Mouse (Mus musculus) embryonic stem cell, embryonic (primary cell): Measurements from ENCODE around the gene Cenpb.

Source experiments
- CTCF ChIA-PET, 4 experiments: fragments of 300-600 bp in 2 of 4; fragments of 350-600 bp in 2 of 4; sonication (Branson Sonifier 250); formaldehyde crosslinking; loops; one replicate each; lab custom pipeline; 2022; ENCODE audit warnings: inconsistent platforms in 2 of 4; lab: Charles Lee
- POLR2A ChIA-PET, 4 experiments: fragments of 300-600 bp in 2 of 4; fragments of 350-600 bp in 2 of 4; sonication (Branson Sonifier 250); formaldehyde crosslinking; loops; one replicate each; lab custom pipeline; 2022; ENCODE audit warnings: antibody characterized with exemption in 4 of 4, inconsistent platforms in 1 of 4; lab: Charles Lee

Gene Cenpb

DNA sequence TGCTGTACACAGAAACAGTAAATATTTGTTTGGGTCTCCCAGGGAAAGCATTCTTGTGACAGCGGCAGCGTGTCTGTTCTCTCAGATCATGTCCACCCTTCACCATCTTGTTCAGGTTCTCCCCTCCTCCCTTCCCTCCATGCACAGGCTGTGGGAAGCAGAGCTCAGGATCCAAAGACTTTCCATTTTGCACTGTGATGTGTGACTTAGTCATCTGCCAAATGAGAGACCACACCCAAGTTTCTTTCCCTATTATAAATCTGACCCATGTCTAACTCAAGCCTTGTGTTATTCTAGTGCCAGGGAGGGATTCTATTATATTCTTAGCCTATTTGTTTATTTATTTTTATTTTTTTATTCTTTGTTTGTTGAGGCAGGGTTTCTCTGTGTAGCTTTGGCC lies 28.5 kb upstream of the Cenpb start:
- POLR2A ChIA-PET, result interaction anchor here in 2 of 4 experiments (0.7 to 3.4 kb wide), 9 partner anchors 18 to 1770 kb away, joined by 3 to 28 read pairs (median 5); partner anchors contain the start of genes Cdc25b (in 2 of the 2), Spef1 (in 2 of the 2), 1700037H04Rik (in 1 of the 2) and Cenpb (in 1 of the 2)
- CTCF ChIA-PET, result interaction anchor here in 3 of 4 experiments (0.6 to 0.7 kb wide), 4 partner anchors 9 to 1482 kb away, joined by 3 to 6 read pairs (median 3); partner anchors contain the start of gene Hspa12b (in 1 of the 3)

GRCm38 (mm10) chr2:131206778-131207177 lies 26.9 kb upstream of the Cenpb start, which contains the start of gene Ap5s1:
Ap5s1 (plus strand) TSS chr2:131207078.
- POLR2A ChIA-PET, result interaction anchor here in 2 of 4 experiments (0.8 to 2.1 kb wide), 6 partner anchors 26 to 53 kb away, joined by 3 to 7 read pairs (median 3); partner anchors contain the start of genes 1700037H04Rik (in 1 of the 2) and Mavs (in 1 of the 2)

GRCm38 (mm10) chr2:131205521-131206182 lies 25.8 kb upstream of the Cenpb start:
- CTCF ChIA-PET, result interaction anchor here in 2 of 4 experiments (0.6 to 1.3 kb wide), 2 partner anchors 17 to 18 kb away, joined by 3 to 7 read pairs; partner anchors contain the start of genes Cdc25b (in 1 of the 2) and Spef1 (in 1 of the 2)
- POLR2A ChIA-PET, result interaction anchor here in 2 of 4 experiments (0.6 to 4.3 kb wide), 15 partner anchors 9 to 147 kb away, joined by 3 to 32 read pairs (median 4); partner anchors contain the start of genes Cdc25b (in 2 of the 2), Spef1 (in 2 of the 2) and Rnf24 (in 1 of the 2)

More at GRCm38 (mm10) chr2:131206778-131207177, 26.9 kb upstream of the Cenpb start, which contains the start of gene Ap5s1:
- CTCF ChIA-PET, result interaction anchor here in 1 of 4 experiments (0.8 kb wide), 1 partner anchor 47 kb away, joined by 3 read pairs; the partner anchor contains the start of gene 1700037H04Rik

DNA sequence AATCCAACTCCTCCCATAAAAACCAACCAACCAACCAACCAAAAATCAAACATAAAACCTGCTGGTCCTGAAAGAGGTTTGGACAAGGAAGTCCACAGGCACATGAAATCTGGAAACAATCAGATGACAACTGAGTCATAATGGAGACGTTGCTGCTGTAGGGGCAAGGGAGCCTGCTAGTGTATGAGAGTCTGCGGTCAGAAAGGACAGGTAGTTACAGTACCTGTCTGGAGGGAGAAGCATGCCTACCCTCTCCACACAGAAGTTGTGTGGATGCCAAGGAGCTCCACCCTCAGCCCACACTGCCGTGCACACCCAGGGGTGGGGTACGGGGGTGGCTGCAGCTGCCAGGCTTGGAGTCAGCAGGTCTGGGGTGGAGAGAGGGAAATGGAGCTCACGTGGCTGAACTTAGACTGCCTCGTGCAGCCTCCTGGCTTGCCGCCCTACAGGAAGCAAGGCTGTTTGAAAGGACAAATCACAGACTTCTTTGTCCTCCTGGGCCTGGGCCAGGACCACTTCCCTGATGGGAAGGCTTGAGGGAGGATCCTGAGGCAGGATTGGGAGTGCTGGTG lies 24.6 kb upstream of the Cenpb start:
- CTCF ChIA-PET, result interaction anchor here in 1 of 4 experiments (1.3 kb wide), 1 partner anchor 17 kb away, joined by 7 read pairs; the partner anchor contains the start of genes Cdc25b and Spef1
- POLR2A ChIA-PET, result interaction anchor here in 3 of 4 experiments (0.6 to 4.3 kb wide), 28 partner anchors 8 to 1412 kb away, joined by 3 to 32 read pairs (median 4); partner anchors contain the start of genes Cdc25b (in 2 of the 3), Spef1 (in 2 of the 3), Mavs (in 1 of the 3) and Pank2 (in 1 of the 3)

DNA sequence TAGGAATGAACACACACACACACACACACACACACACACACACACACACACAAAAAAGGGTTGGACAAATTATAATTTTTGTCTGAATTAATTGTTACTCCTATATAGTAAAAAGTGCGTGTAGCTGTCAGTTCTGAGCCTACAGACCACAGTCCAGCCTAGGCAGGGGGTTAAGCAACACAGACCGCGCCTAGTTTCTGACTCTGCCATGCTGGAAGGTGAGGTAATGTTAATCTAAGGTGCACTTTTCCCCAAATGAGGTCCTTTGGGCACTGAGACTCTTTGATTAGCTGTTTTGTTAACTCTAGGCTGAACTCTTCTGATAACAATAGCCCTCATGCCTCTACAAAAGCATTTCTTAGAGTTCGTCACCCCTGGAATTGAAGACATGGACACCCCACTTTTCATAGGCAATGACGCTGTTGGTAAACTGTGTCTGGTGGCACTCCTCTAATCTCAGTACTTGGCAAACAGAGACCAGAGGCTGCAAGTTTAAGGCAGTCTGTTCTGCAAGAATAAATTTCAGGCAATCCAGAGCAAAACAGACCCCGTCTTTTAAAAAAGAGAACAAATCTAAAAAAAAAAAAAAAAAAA lies 24.0 kb upstream of the Cenpb start:
- CTCF ChIA-PET, result interaction anchor here in 1 of 4 experiments (1.3 kb wide), 1 partner anchor 16 kb away, joined by 7 read pairs; the partner anchor contains the start of genes Cdc25b and Spef1
- POLR2A ChIA-PET, result interaction anchor here in 2 of 4 experiments (0.6 to 4.3 kb wide), 24 partner anchors 8 to 1412 kb away, joined by 3 to 32 read pairs (median 4); partner anchors contain the start of genes Cdc25b (in 2 of the 2), Spef1 (in 2 of the 2), Cenpb (in 1 of the 2) and Mavs (in 1 of the 2)

GRCm38 (mm10) chr2:131201262-131201661 lies 21.4 kb upstream of the Cenpb start:
- POLR2A ChIA-PET, result interaction anchor here in 2 of 4 experiments (0.8 to 2.0 kb wide), 6 partner anchors 9 to 32 kb away, joined by 3 to 6 read pairs (median 4); partner anchors contain the start of genes Cdc25b (in 1 of the 2), Cenpb (in 1 of the 2), Mavs (in 1 of the 2) and Spef1 (in 1 of the 2)
- CTCF ChIA-PET, result interaction anchor here in 2 of 4 experiments (2.3 to 3.8 kb wide), 2 partner anchors 9 kb away, joined by 6 to 15 read pairs; no protein-coding TSS in a partner anchor

GRCm38 (mm10) chr2:131200710-131201109 lies 20.8 kb upstream of the Cenpb start:
- POLR2A ChIA-PET, result interaction anchor here in 3 of 4 experiments (0.6 to 2.0 kb wide), 9 partner anchors 8 to 592 kb away, joined by 3 to 7 read pairs (median 4); partner anchors contain the start of genes Cenpb (in 2 of the 3), 1700037H04Rik (in 1 of the 3), Cdc25b (in 1 of the 3) and Mavs (in 1 of the 3)
- CTCF ChIA-PET, result interaction anchor here in 3 of 4 experiments (0.5 to 3.8 kb wide), 4 partner anchors 9 to 707 kb away, joined by 4 to 15 read pairs (median 6); no protein-coding TSS in a partner anchor

DNA sequence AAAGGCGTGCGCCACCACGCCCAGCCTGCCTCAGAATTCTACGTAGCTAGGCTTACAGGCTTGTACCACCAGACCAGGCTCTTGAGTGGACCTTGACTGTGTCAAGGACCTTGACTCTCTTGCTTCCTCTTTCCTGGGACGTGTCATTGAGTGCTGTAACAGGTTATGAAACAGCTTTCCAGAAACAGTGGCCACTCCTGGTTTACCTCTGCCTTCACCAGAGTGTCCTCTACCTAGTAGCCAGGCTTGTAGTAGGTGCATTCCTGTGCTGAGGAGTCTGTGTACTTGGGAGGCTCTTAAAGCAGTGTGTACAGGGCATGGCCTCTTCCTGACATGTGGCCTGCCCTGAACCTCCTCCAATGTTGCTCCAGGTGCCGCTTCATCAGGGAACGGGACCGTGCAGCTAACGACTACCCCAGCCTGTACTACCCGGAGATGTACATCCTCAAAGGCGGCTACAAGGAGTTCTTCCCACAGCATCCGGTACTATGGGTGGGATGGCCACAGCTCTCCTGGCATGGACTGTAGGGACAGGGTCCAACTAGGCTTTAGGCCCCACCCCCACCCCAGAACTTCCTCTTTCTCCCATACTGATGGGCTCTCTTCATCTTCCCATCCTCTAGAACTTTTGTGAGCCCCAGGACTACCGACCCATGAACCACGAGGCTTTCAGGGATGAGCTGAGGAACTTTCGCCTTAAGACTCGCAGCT lies 16.9 kb upstream of the Cenpb start:
- ChIA-PET CTCF (interaction anchor here in 3 of 4 experiments (0.6 to 1.9 kb wide), 4 partner anchors 11 to 140 kb away, joined by 3 to 18 read pairs (median 6); no protein-coding TSS in a partner anchor), POLR2A (interaction anchor here in 3 of 4 experiments (0.6 to 2.1 kb wide), 13 partner anchors 8 to 154 kb away, joined by 3 to 11 read pairs (median 4); partner anchors contain the start of genes Cdc25b (in 2 of the 3), Spef1 (in 2 of the 3), 1700037H04Rik (in 1 of the 3) and Gfra4 (in 1 of the 3))

DNA sequence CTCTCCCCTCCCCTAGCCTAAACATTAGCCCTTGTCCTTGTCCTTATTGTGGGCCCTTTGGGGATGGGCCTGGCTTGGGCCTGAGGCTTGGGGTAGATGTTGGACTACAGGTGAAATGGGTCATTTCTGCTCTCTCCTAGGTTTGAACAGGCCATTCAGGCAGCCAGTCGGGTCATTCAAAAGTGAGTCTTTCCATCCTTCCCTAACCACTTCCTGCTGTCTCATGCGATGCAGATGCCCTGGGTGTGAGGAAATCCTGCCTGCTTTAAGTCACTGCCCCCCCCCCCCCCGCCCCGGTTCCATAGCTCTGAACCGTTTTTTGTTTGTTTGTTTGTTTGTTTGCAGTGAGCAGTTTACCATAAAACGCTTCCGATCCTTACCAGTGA lies 11.1 kb upstream of the Cenpb start:
- CTCF ChIA-PET, result interaction anchor here in 1 of 4 experiments (2.7 kb wide), 1 partner anchor 19 kb away, joined by 10 read pairs; no protein-coding TSS in a partner anchor
- POLR2A ChIA-PET, result interaction anchor here in 3 of 4 experiments (0.5 to 2.7 kb wide), 21 partner anchors 8 to 1924 kb away, joined by 3 to 8 read pairs (median 3); partner anchors contain the start of gene 1700037H04Rik (in 1 of the 3)

DNA sequence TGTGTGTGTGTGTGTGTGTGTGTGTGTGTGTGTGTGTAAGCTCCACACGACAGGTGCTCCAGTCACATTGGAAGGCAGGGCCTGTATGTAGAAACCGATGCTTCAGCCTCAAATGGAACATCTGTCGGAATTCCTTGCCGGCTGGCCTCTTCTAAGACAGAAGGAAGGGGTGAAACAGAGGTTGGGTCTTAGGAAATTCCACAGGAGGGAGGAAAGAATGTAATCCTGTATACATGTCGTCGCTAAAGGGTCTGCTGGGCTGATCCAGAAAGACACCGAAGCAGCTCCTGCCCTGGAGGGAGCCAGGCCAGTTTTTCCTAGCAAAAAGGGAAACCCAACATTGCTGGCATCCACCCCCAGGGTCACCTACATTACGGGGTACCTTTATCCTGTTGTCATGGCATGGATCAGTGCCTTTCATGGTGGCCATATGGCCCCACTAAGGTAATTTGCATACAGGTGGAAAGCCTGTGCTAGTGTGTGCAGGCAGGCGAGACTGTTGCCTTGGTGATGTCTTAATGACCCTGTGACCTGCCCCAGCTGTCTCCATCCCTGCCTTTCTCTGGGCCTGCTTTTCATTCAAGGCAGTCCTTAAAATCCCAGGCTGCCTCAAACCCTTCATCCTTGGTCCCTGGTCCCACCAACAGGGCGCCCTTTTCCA lies 10.6 kb upstream of the Cenpb start:
- ChIA-PET CTCF (interaction anchor here in 3 of 4 experiments (0.7 to 2.7 kb wide), 3 partner anchors 20 to 474 kb away, joined by 3 to 10 read pairs (median 4); no protein-coding TSS in a partner anchor), POLR2A (interaction anchor here in 3 of 4 experiments (0.6 to 2.7 kb wide), 16 partner anchors 9 to 318 kb away, joined by 3 to 8 read pairs (median 4); partner anchors contain the start of gene 1700037H04Rik (in 1 of the 3))

GRCm38 (mm10) chr2:131189521-131190309 lies 9.8 kb upstream of the Cenpb start:
- CTCF ChIA-PET, result interaction anchor here in 3 of 4 experiments (0.7 to 2.7 kb wide), 4 partner anchors 20 to 473 kb away, joined by 3 to 10 read pairs (median 4); no protein-coding TSS in a partner anchor
- POLR2A ChIA-PET, result interaction anchor here in 3 of 4 experiments (0.5 to 4.9 kb wide), 16 partner anchors 8 to 319 kb away, joined by 3 to 36 read pairs (median 4); partner anchors contain the start of gene 1700037H04Rik (in 1 of the 3)

DNA sequence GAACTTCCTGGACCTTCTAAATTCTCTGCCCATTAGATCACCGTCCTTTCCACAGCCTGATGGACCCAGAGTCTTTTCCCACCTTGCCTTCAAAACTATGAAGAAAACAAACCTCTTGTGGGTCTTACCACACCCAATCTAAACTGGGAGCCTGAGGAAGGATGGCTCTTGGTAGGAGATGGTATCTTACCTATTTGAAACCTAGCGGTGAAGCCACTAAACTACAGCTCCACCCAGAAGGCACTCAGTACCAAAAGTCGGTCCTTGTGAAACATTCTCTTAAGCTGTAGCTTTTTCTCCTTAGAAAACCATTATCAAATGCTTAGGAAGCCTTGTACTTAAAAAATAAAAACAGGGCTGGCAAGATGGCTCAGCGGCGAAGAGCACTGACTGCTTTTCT lies 8.4 kb upstream of the Cenpb start:
- ChIA-PET POLR2A (interaction anchor here in 3 of 4 experiments (0.7 to 4.9 kb wide), 13 partner anchors 8 to 44 kb away, joined by 3 to 44 read pairs (median 12); partner anchors contain the start of genes 1700037H04Rik (in 2 of the 3) and Mavs (in 1 of the 3)), CTCF (interaction anchor here in 3 of 4 experiments (0.7 to 2.6 kb wide), 6 partner anchors 10 to 196 kb away, joined by 3 to 12 read pairs (median 4); no protein-coding TSS in a partner anchor)

DNA sequence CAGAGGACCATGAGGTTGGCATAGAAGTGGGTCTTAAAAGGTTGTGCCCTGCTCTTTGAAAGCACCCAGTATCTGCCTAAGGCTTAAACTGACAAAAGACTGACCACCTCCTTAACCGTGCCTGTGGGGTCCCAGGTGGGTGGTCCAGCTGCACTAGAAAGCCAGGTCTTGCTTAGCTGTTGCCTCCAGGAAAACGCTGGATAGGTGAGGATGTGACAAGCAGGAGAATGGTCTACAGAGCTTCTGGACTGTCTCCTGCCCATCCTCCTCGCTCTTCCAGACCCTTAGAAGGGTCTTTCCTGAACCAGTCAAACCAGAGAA lies 7.7 kb upstream of the Cenpb start:
- ChIA-PET CTCF (interaction anchor here in 3 of 4 experiments (0.6 to 2.6 kb wide), 19 partner anchors 9 to 343 kb away, joined by 3 to 19 read pairs (median 4); partner anchors contain the start of genes Mavs (in 2 of the 3) and Pank2 (in 1 of the 3)), POLR2A (interaction anchor here (0.6 to 4.9 kb wide), 49 partner anchors 9 to 552 kb away, joined by 3 to 53 read pairs (median 5); partner anchors contain the start of genes 1700037H04Rik (in 4 of the 4), Ddrgk1 (in 1 of the 4), Mavs (in 1 of the 4) and Pank2 (in 1 of the 4))
